Mouse (Mus musculus) intestine, postnatal 0 days (tissue): ENCODE data around the gene Golga2. TPM values are rescaled to one million over a fixed set of nuclear protein-coding genes. Genes with fewer than 3 reads are reported as not detected.
A peak's percentile ranks its signal among the peaks of the same experiment; 100 is the strongest.

Experiments used
- ATAC-seq: fragments of 200-750 bp; cut with Nextera tagmentation; 2 replicates; pipeline ENCODE4 v1.8.0; 2017; ENCODE audit warnings: mild to moderate bottlenecking, moderate TSS enrichment, moderate library complexity
- H3K27ac ChIP-seq: fragments of 300-500 bp; sonication (generic); 2 replicates; pipeline ENCODE4 v1.5.1; 2014; ENCODE audit warnings: mild to moderate bottlenecking, low read depth, low read length, moderate library complexity
- H3K27me3 ChIP-seq: fragments of 300-500 bp; sonication (generic); replicated peaks from 2 replicates; pipeline ENCODE4 v1.6.1; 2014; ENCODE audit warnings: low read length, mixed read lengths; ENCODE audit not compliant: control insufficient read depth, insufficient read depth
- H3K36me3 ChIP-seq: fragments of 300-500 bp; sonication (generic); 2 replicates; pipeline ENCODE4 v1.6.1; 2014; ENCODE audit warnings: mild to moderate bottlenecking, moderate library complexity; ENCODE audit not compliant: control insufficient read depth, insufficient read depth
- H3K4me1 ChIP-seq: fragments of 300-500 bp; sonication (generic); replicated peaks from 2 replicates; pipeline ENCODE4 v1.6.1; 2014; ENCODE audit warnings: antibody characterized with exemption, low read length, mixed read lengths; ENCODE audit not compliant: control insufficient read depth, insufficient read depth
- H3K4me2 ChIP-seq: fragments of 300-500 bp; sonication (generic); replicated peaks from 2 replicates; pipeline ENCODE4 v1.6.1; 2014; ENCODE audit warnings: low read depth, mild to moderate bottlenecking, moderate library complexity
- H3K4me3 ChIP-seq: fragments of 300-500 bp; sonication (generic); 2 replicates; pipeline ENCODE4 v1.5.1; 2014; ENCODE audit warnings: low read depth, low read length
- H3K9ac ChIP-seq: fragments of 300-500 bp; sonication (generic); 2 replicates; pipeline ENCODE4 v1.6.1; 2014; ENCODE audit warnings: mild to moderate bottlenecking, low read depth, low read length
- H3K9me3 ChIP-seq: fragments of 300-500 bp; sonication (generic); 2 replicates; pipeline ENCODE4 v1.6.1; 2016; ENCODE audit warnings: mixed run types; ENCODE audit not compliant: control insufficient read depth
- CTCF ChIP-seq: sonication (generic); IDR thresholded peaks from 2 replicates; pipeline ENCODE4 v1.5.1; 2016; ENCODE audit warnings: low read depth, mild to moderate bottlenecking, control low read depth, antibody characterized with exemption, moderate library complexity
- WGBS: fragments of 180-500 bp; shearing (Covaris S2); extraction: QIAGEN DNeasy Blood & Tissue Kit; methylation state at CpG from one replicate; pipeline ENCODE4 v1.1.7; 2014; 5-methylcytosine and 5-hydroxymethylcytosine counted together
- polyA plus RNA-seq: library from polyadenylated mRNA; unstranded; fragments of >200 nt; fragmentation: Nextera tagmentation; extraction: Ambion mirVana; gene quantifications from 2 replicates; pipeline ENCODE4 v1.2.1, GENCODE M21; 2015

Golga2 gene
- polyA plus RNA-seq, 1 experiment from 2014 or later = 15.2 TPM

DNA sequence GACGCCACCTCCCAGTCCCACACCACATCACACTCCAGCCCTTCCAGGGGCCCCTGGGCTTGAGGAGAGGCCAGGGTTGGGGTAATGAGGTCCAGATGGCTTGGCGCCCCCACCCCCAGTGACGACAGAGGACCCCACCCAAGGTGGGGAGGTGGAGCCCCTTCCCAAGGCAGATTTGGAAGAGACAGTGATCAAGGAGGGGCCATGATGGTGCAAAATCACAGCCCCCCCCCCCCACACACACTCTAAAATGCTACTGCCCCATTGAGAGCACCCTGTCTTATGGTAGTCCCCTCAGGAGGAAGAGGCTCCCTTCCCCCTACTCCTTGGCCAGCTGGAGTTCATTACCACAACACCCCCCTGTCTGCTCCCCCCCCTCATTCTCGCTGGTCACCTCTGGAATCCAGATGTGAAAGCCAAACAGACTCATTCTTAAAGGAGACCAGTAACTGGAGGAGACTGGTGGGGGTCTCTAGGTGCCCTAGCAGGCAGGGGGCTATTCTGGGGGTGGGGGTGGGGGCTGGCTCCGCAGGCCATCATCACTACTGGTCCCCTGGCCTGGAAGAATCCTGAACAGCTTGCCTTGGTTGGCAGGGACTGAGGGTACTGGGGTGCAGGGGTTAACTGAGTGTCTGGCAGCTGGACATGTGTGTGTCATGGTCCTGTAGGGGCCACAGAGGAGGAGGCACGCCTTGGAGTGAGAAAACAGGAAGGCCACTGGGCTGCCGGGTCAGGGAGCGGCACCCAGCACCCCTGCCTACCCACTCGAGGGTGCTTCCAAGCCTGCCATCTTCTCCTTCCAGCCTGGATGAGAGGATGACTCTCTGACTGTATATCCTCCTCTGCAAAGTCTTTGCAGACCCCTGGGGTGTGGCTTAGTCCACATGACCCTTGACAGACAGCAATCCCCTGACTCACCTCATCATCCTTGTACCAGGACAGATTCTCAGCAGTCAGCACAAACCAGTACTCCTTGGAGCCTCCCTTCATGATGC is 32.7 kb downstream of the Golga2 start:
- ATAC-seq = no peak
- Histone ChIP-seq H3K27me3 (no peaks in the 10 kb centered on the region), H3K27ac (peak overlapping the region; percentile 46), H3K4me3 (no peak overlapping the region), H3K36me3 (peaks cover 25% of the 10 kb centered on the region; the same call in 1 of the 2 replicates), H3K4me1 (no peaks in the 10 kb centered on the region), H3K4me2 (peak overlapping the region; percentile 13; the same call in 1 of the 2 replicates), H3K9me3 (no peaks in the 10 kb centered on the region), H3K9ac (no peak overlapping the region)
- TF ChIP-seq CTCF = no peak
- WGBS = 49% methylated on average over 9 of the region's 9 CpGs

DNA sequence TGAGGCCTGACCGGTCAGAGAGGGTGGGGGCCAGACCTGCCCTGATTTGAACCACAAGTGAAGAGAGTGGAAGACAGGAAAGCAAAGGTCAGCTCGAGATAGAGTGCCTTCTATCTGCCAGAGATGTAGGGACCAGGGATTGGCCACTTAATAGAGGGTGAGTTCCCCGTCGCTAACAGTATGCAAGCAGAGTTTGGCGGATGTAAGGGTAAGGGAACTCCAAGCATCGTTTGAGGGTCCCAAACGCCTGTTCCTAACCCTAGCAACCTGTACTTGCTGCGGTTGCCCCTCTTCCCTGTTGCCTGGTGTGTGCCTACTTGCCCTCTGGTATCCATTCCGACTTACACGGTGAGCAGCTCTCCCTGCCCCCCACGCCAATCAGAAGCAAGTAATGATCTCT is 33.5 kb downstream of the Golga2 start:
- no peak overlapping the region for H3K4me2 ChIP-seq
- ATAC-seq = no peak
- peaks cover 22% of the 10 kb centered on the region; the same call in 1 of the 2 replicates for H3K36me3 ChIP-seq
- H3K4me1 ChIP-seq = no peaks in the 10 kb centered on the region
- peak overlapping the region; percentile 46; the same call in 1 of the 2 replicates for H3K27ac ChIP-seq
- H3K27me3 ChIP-seq = no peaks in the 10 kb centered on the region
- H3K9ac ChIP-seq = no peak overlapping the region
- WGBS = 72% methylated on average over 11 of the region's 11 CpGs
- H3K9me3 ChIP-seq = no peaks in the 10 kb centered on the region
- TF ChIP-seq CTCF = no peak
- H3K4me3 ChIP-seq = no peak overlapping the region

DNA sequence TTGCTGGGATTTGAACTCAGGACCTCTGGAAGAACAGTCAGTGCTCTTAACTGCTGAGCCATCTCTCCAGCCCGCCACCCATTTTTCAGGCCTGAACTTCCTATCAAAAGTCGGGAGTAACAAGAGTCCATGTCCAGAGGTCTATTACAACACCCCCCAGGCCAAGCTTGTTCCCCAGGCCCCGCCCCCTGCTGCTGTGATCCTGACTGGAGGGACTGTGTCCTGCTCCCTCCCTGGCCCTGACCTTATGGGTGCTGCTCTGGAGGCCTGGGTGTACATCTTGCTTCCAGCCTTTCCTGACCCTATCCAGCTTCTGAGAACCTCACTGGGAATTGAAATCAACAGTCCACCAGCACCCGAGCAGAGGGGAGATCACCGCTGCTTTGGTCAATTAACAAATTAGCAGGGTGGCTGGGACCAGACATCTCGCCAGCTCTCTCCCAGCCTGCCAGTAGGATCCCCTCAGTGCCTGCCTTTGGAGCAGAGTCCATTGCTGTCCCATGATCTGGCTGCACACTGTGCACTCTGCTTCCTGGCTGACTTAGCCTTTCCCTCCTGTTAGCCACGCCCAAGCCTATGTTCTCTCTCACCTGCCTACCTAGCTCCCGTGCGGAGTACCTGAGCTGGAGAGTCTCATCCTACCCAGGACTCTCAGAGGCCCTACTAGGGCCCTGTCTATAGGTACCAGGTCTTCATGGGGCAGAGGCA is 34.6 kb downstream of the Golga2 start:
- TF ChIP-seq CTCF = no peak
- no peaks in the 10 kb centered on the region for H3K4me1 ChIP-seq
- H3K4me3 ChIP-seq = no peak overlapping the region
- H3K9me3 ChIP-seq = no peaks in the 10 kb centered on the region
- no peak overlapping the region for H3K4me2 ChIP-seq
- no peak overlapping the region for H3K9ac ChIP-seq
- H3K27me3 ChIP-seq = no peaks in the 10 kb centered on the region
- H3K36me3 ChIP-seq = peaks cover 22% of the 10 kb centered on the region; the same call in 1 of the 2 replicates
- WGBS = 48% methylated on average over 9 of the region's 9 CpGs
- peak overlapping the region; percentile 93 for H3K27ac ChIP-seq
- ATAC-seq = peak; percentile 85

DNA sequence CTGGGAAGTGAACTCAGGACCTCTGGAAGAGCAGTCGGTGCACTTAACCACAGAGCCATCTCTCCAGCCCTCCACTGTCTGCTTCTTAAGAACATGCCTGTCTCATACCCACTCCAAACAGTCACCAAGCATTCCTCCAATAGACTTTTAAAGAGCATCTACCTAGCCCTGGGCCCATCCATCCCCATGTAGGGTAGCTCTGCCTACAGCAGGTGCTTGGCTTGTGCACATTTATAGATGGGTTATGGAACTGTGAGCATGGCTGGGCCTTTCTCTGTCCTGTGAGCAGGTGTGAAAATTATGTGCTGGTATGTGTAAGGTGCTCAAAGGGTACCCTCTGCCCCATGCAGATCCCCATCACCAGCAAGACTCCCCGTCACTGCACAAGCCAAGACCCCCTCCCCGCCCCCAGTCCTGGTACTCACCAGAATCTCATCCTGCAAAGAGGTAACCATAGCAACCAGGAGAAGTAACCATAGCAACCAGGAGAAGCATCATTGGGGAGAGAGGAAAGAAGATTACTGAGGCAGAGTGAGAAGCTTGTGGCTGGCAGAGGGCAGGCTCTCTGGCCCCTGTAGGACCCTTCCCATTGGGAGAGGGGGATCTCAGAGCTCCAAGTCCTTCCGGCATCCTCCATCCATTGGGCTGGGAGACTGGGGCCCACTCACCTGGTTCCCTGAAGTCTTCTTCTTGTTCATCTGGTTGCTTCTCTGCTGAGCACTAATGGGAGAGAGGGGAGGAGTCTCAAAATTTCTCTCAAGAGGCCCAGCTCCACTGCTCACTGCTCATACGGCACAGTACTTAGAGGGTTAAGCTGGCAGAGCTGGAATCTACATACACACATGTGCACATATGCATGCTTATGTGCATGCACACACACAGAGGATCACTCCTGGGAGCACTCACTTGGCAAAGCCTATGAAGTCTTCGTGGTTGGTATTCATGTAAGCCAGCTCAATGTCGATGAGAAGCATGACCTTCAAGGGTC is 35.9 kb downstream of the Golga2 start:
- H3K4me3 ChIP-seq = no peak overlapping the region
- H3K27me3 ChIP-seq = no peaks in the 10 kb centered on the region
- no peak overlapping the region for H3K27ac ChIP-seq
- TF ChIP-seq CTCF = no peak
- H3K9ac ChIP-seq = no peak overlapping the region
- no peaks in the 10 kb centered on the region for H3K9me3 ChIP-seq
- peaks cover 18% of the 10 kb centered on the region; the same call in 1 of the 2 replicates for H3K36me3 ChIP-seq
- WGBS = 84% methylated on average over 7 of the region's 7 CpGs
- H3K4me2 ChIP-seq = no peak overlapping the region
- no peaks in the 10 kb centered on the region for H3K4me1 ChIP-seq
- ATAC-seq = no peak

DNA sequence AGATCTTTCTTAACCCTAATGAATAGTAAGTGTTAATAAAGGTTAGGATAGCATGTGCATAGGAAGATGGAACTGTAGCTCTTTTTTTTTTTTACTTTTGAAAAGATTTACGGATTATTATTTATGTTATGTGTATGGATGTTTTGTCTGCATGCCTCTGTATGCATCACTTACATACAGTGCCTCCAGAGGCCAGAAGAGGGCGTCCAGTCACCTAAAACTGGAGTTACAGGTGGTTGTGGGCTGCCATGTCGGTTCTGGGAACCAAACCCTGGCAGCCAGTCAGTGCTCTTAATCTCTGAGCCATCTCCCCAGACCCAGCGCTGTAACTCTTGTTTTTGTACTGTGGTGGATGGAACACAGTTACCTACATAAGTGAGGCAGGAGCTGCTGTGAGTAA is 37.1 kb downstream of the Golga2 start:
- Histone ChIP-seq H3K4me1 (no peaks in the 10 kb centered on the region), H3K36me3 (peaks cover 16% of the 10 kb centered on the region; the same call in 1 of the 2 replicates), H3K4me2 (no peak overlapping the region), H3K27me3 (no peaks in the 10 kb centered on the region), H3K9ac (no peak overlapping the region), H3K27ac (no peak overlapping the region), H3K9me3 (no peaks in the 10 kb centered on the region), H3K4me3 (no peak overlapping the region)
- ATAC-seq = no peak
- peak; percentile 42 for TF ChIP-seq CTCF
- 63% methylated on average over 4 of the region's 4 CpGs for WGBS
